Mouse (Mus musculus) neural tube, embryonic 12.5 days (tissue): Measurements from ENCODE around the gene Alkbh5. TPM values are rescaled to one million over a fixed set of nuclear protein-coding genes. Genes with fewer than 3 reads are reported as not detected.

Experiments
- ATAC-seq: fragments of 200-750 bp; cut with Nextera tagmentation; 2 replicates; pipeline ENCODE4 v1.8.0; 2017; ENCODE audit warnings: low read depth, mild to moderate bottlenecking, moderate TSS enrichment, moderate library complexity; ENCODE audit not compliant: low FRiP score
- H3K27ac ChIP-seq: fragments of 300-500 bp; sonication (generic); 2 replicates; pipeline ENCODE4 v1.5.1; 2016
- H3K27me3 ChIP-seq: fragments of 300-500 bp; sonication (generic); replicated peaks from 2 replicates; pipeline ENCODE4 v1.6.1; 2016; ENCODE audit warnings: mild to moderate bottlenecking
- H3K36me3 ChIP-seq: fragments of 300-500 bp; sonication (generic); 2 replicates; pipeline ENCODE4 v1.6.1; 2016; ENCODE audit warnings: mild to moderate bottlenecking
- H3K4me1 ChIP-seq: fragments of 300-500 bp; sonication (generic); 2 replicates; pipeline ENCODE4 v1.6.1; 2016
- H3K4me2 ChIP-seq: fragments of 300-500 bp; sonication (generic); replicated peaks from 2 replicates; pipeline ENCODE4 v1.6.1; 2016; ENCODE audit warnings: mild to moderate bottlenecking
- H3K4me3 ChIP-seq: fragments of 300-500 bp; sonication (generic); 2 replicates; pipeline ENCODE4 v1.5.1; 2016
- H3K9ac ChIP-seq: fragments of 300-500 bp; sonication (generic); 2 replicates; pipeline ENCODE4 v1.6.1; 2016; ENCODE audit warnings: mild to moderate bottlenecking
- H3K9me3 ChIP-seq: fragments of 300-500 bp; sonication (generic); 2 replicates; pipeline ENCODE4 v1.6.1; 2016; ENCODE audit warnings: mild to moderate bottlenecking
- WGBS: fragments of 180-500 bp; shearing (Covaris S2); methylation state at CpG from one replicate; pipeline ENCODE4 v1.1.7; 2016; 5-methylcytosine and 5-hydroxymethylcytosine counted together
- polyA plus RNA-seq: library from polyadenylated mRNA; unstranded; fragments of >200 nt; fragmentation: Nextera tagmentation; extraction: Ambion mirVana; gene quantifications from 2 replicates; pipeline ENCODE4 v1.2.1, GENCODE M21; 2016

Alkbh5 gene
- polyA plus RNA-seq: 28.5 and 34.9 TPM in 2 replicates

GRCm38 (mm10) chr11:60536180-60536858 is at the start of gene Alkbh5:
TSS of gene Alkbh5 (plus strand) at chr11:60536381.
- 19% methylated on average over 9 of the region's 9 CpGs for WGBS
- Histone ChIP-seq H3K27ac (peak within 1 kb of the TSS; percentile 99), H3K36me3 (no peaks in the 10 kb centered on the region), H3K9me3 (no peaks in the 10 kb centered on the region), H3K4me1 (peaks cover 29% of the 10 kb centered on the region), H3K9ac (peak within 1 kb of the TSS; percentile 90), H3K27me3 (no peaks in the 10 kb centered on the region), H3K4me3 (peak within 1 kb of the TSS; percentile 93), H3K4me2 (peak within 1 kb of the TSS; percentile 99)
- ATAC-seq: no peak

DNA sequence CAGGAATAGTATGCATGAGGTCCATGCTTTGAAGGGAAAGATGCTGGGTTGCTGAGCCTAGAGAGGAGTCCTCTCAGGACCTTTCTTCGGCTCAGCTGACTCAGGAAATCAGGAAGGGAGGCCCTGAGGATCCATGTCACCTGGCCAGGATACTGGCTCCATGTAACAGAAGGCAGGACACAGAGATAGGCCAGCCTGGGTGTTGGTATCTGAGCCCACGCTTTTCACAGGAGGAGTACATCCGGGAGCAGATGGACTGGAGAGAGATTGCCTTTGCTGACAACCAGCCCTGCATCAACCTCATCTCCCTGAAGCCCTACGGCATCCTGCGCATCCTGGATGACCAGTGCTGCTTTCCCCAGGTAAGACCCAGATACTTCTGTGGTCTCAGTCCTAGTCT is 43.5 kb upstream of the Alkbh5 start:
- no peak overlapping the region for H3K4me2 ChIP-seq
- no peak overlapping the region for H3K9ac ChIP-seq
- H3K4me3 ChIP-seq: no peak overlapping the region
- H3K27ac ChIP-seq: no peak overlapping the region
- ATAC-seq: no peak
- H3K27me3 ChIP-seq: no peaks in the 10 kb centered on the region
- H3K36me3 ChIP-seq: no peaks in the 10 kb centered on the region
- 89% methylated on average over 5 of the region's 5 CpGs for WGBS
- no peaks in the 10 kb centered on the region for H3K9me3 ChIP-seq
- H3K4me1 ChIP-seq: no peaks in the 10 kb centered on the region

DNA sequence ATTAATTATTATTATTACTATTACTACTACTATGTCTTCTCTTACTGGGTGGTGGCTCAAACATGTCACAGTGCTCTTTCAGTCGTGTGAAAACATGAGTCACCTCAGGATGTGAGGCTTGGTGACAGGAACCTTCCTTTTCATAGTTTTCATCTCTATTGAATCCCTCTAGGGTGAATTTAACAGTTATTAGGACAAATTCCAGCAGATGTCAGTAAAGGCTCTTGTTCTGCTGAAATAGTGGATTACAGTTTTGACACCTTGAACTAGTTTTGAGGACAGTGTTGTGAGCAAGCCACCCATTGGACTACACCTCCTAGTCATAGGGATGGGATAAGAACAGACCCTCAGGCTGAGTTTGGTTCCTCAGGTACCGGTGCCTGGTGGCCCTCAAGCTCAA is 40.5 kb upstream of the Alkbh5 start:
- H3K9ac ChIP-seq: no peak overlapping the region
- no peaks in the 10 kb centered on the region for H3K27me3 ChIP-seq
- no peak for ATAC-seq
- H3K4me3 ChIP-seq: no peak overlapping the region
- H3K4me2 ChIP-seq: no peak overlapping the region
- 74% methylated on average over 2 of the region's 2 CpGs for WGBS
- no peaks in the 10 kb centered on the region for H3K36me3 ChIP-seq
- H3K4me1 ChIP-seq: no peaks in the 10 kb centered on the region
- H3K9me3 ChIP-seq: no peaks in the 10 kb centered on the region
- no peak overlapping the region for H3K27ac ChIP-seq

- H3K9ac ChIP-seq: no peak overlapping the region
- no peak overlapping the region for H3K4me2 ChIP-seq
- no peak overlapping the region for H3K4me3 ChIP-seq
- H3K4me1 ChIP-seq: peaks cover 12% of the 10 kb centered on the region; the same call in 1 of the 2 replicates
- no peaks in the 10 kb centered on the region for H3K9me3 ChIP-seq
- 83% methylated on average over 13 of the region's 13 CpGs for WGBS
- ATAC-seq: no peak
- H3K27ac ChIP-seq: no peak overlapping the region
- H3K27me3 ChIP-seq: peaks cover 38% of the 10 kb centered on the region
- no peaks in the 10 kb centered on the region for H3K36me3 ChIP-seq
Measured at GRCm38 (mm10) chr11:60507281-60507680, 28.9 kb upstream of the Alkbh5 start.

GRCm38 (mm10) chr11:60508950-60509349 is 27.2 kb upstream of the Alkbh5 start:
- no peaks in the 10 kb centered on the region for H3K36me3 ChIP-seq
- H3K27me3 ChIP-seq: peaks cover 38% of the 10 kb centered on the region
- peak overlapping the region; percentile 68 for H3K4me2 ChIP-seq
- H3K4me3 ChIP-seq: peak overlapping the region; percentile 27; the same call in 1 of the 2 replicates
- no peak overlapping the region for H3K27ac ChIP-seq
- H3K9ac ChIP-seq: 0 out of 2 replicates have a peak overlapping the region, but pooled peaks have one; percentile 50
- ATAC-seq: no peak
- 4% methylated on average over 11 of the region's 11 CpGs for WGBS
- H3K4me1 ChIP-seq: peaks cover 12% of the 10 kb centered on the region; the same call in 1 of the 2 replicates
- H3K9me3 ChIP-seq: no peaks in the 10 kb centered on the region

- peak overlapping the region; percentile 68 for H3K4me2 ChIP-seq
- no peaks in the 10 kb centered on the region for H3K36me3 ChIP-seq
- H3K4me1 ChIP-seq: peaks cover 12% of the 10 kb centered on the region; the same call in 1 of the 2 replicates
- under 1% methylated on average over 25 of the region's 25 CpGs for WGBS
- no peak overlapping the region for H3K27ac ChIP-seq
- H3K9ac ChIP-seq: peak overlapping the region; percentile 50
- peaks cover 38% of the 10 kb centered on the region for H3K27me3 ChIP-seq
- ATAC-seq: no peak
- peak overlapping the region; percentile 27 for H3K4me3 ChIP-seq
- no peaks in the 10 kb centered on the region for H3K9me3 ChIP-seq
Measured at GRCm38 (mm10) chr11:60509500-60509899, 26.7 kb upstream of the Alkbh5 start.

DNA sequence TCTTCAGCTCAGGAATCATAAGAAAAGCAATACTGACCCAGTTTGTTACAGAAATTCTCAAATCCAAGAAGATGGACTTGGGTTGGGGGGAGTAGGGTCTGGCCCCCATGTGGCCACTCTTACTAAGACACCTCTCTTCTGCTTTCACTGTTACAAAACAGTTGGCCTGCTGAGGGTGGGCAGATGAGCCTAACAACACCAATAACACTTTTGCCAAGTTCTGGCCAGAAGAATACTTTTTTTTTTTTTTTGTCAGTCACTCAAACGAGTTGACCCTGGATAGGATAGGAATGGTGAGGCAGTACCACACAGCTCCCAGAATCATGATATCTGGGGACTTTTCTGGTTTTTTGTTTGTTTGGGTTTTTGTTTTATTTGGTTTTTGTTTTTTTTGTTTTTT is 24.3 kb upstream of the Alkbh5 start:
- H3K4me2 ChIP-seq: no peak overlapping the region
- no peak for ATAC-seq
- peaks cover 38% of the 10 kb centered on the region for H3K27me3 ChIP-seq
- no peak overlapping the region for H3K27ac ChIP-seq
- peaks cover 12% of the 10 kb centered on the region; the same call in 1 of the 2 replicates for H3K4me1 ChIP-seq
- H3K4me3 ChIP-seq: no peak overlapping the region
- H3K9ac ChIP-seq: no peak overlapping the region
- H3K36me3 ChIP-seq: no peaks in the 10 kb centered on the region
- 67% methylated on average over 1 of the region's 1 CpGs for WGBS
- no peaks in the 10 kb centered on the region for H3K9me3 ChIP-seq

DNA sequence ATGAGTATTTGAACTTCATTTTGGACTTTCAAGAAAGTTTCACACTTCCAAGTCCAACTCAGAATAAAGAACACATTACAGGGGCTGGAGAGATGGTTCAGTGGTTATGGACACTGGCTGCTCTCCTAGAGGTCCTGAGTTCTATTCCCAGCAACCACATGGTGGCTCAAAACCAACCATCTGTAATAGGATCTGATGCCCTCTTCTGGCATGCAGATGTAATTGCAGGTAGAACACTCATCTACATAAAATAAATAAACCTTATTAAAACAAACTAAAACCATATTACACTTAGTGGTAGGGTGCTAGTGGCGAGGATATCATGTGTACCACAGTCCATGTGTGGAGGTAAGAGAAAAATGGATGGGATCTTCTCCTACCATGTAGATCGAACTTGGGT is 23.7 kb upstream of the Alkbh5 start:
- Histone ChIP-seq H3K9me3 (no peaks in the 10 kb centered on the region), H3K4me1 (peaks cover 12% of the 10 kb centered on the region; the same call in 1 of the 2 replicates), H3K4me2 (no peak overlapping the region), H3K9ac (no peak overlapping the region), H3K27me3 (peaks cover 35% of the 10 kb centered on the region), H3K36me3 (no peaks in the 10 kb centered on the region), H3K27ac (no peak overlapping the region), H3K4me3 (no peak overlapping the region)
- no peak for ATAC-seq
- 81% methylated on average over 2 of the region's 2 CpGs for WGBS

DNA sequence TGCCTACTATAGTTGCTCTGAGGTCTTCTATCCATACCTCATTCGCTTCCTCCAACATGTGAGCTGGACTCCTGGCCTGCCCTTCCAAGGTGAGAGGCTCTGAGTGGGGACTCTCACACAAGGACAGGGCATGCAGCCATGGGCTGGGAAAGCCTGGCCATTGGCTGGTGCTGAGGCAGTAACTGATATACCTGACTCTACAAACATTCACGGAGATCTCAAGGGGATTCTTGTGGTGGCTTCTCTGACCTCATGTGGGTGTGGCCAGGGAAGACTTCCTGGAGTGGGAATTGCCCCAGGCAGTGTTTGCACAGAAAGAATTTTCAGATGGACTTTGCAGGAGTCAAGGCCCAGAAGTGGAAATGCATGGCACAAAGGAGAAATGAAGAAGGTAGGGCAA is 21.2 kb upstream of the Alkbh5 start:
- no peak overlapping the region for H3K4me2 ChIP-seq
- no peaks in the 10 kb centered on the region for H3K4me1 ChIP-seq
- WGBS: 69% methylated on average over 2 of the region's 2 CpGs
- H3K9me3 ChIP-seq: no peaks in the 10 kb centered on the region
- H3K27ac ChIP-seq: no peak overlapping the region
- no peak overlapping the region for H3K4me3 ChIP-seq
- no peak overlapping the region for H3K9ac ChIP-seq
- no peaks in the 10 kb centered on the region for H3K36me3 ChIP-seq
- H3K27me3 ChIP-seq: peaks cover 14% of the 10 kb centered on the region
- no peak for ATAC-seq

- Histone ChIP-seq H3K27me3 (no peaks in the 10 kb centered on the region), H3K4me2 (no peak overlapping the region), H3K27ac (no peak overlapping the region), H3K4me1 (no peaks in the 10 kb centered on the region), H3K36me3 (no peaks in the 10 kb centered on the region), H3K4me3 (no peak overlapping the region), H3K9me3 (no peaks in the 10 kb centered on the region), H3K9ac (no peak overlapping the region)
- no peak for ATAC-seq
- WGBS: 83% methylated on average over 4 of the region's 4 CpGs
Measured at GRCm38 (mm10) chr11:60518305-60518704, 17.9 kb upstream of the Alkbh5 start.

- Histone ChIP-seq H3K4me3 (no peak overlapping the region), H3K4me1 (no peaks in the 10 kb centered on the region), H3K9me3 (no peaks in the 10 kb centered on the region), H3K9ac (no peak overlapping the region), H3K27ac (no peak overlapping the region), H3K36me3 (no peaks in the 10 kb centered on the region), H3K27me3 (no peaks in the 10 kb centered on the region), H3K4me2 (no peak overlapping the region)
- 79% methylated on average over 5 of the region's 5 CpGs for WGBS
- ATAC-seq: no peak
Measured at GRCm38 (mm10) chr11:60522027-60522426, 14.2 kb upstream of the Alkbh5 start.

- H3K36me3 ChIP-seq: no peaks in the 10 kb centered on the region
- no peaks in the 10 kb centered on the region for H3K9me3 ChIP-seq
- H3K27me3 ChIP-seq: no peaks in the 10 kb centered on the region
- H3K4me2 ChIP-seq: no peak overlapping the region
- no peak overlapping the region for H3K27ac ChIP-seq
- H3K4me3 ChIP-seq: no peak overlapping the region
- no peak overlapping the region for H3K9ac ChIP-seq
- H3K4me1 ChIP-seq: no peaks in the 10 kb centered on the region
- WGBS: 90% methylated on average over 6 of the region's 6 CpGs
- no peak for ATAC-seq
Measured at GRCm38 (mm10) chr11:60522661-60523365, 13.4 kb upstream of the Alkbh5 start.
